Mouse (Mus musculus): ENCODE results near the gene Erv3. TPM values are rescaled to one million over a fixed set of nuclear protein-coding genes. Genes with fewer than 3 reads are reported as not detected.

Gene Erv3
- not detected for polyA plus RNA-seq (2017; shearing (Covaris generic))

DNA sequence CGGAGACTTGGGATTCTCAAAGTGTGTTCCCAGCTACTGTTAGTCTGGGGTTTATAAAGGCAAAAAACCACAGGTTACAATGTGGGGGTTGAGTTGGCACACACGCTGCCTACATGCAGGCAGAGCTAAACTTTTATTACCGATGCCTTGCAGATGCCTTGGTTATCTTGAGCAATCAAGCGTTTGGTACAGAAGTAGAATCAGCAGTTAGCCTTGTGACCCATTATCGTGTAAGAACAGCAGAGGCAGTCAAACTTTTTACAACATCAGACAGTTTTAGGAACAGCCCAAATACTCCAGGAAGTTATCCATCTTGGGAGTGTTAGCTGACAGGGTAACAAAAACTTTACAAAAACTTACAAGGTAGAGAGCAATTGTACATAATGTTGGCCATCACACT, at the start of gene Erv3:
Gene Erv3 (minus strand): TSS at position 27 of the 400 bp plus-strand sequence.

Other genes with a start within 250 kb of the Erv3 start
- gene Prnp, start 50.2 kb upstream of the Erv3 start, polyA plus RNA-seq (2017; shearing (Covaris generic)), result 10.3 TPM
- gene Prn, start 50.2 kb upstream of the Erv3 start, polyA plus RNA-seq (2017; shearing (Covaris generic)), result not detected
- gene Prnd, start 91.1 kb upstream of the Erv3 start, polyA plus RNA-seq (2017; shearing (Covaris generic)), result not detected
- 70.5 TPM for gene Rassf2, start 170.5 kb upstream of the Erv3 start, polyA plus RNA-seq (2017; shearing (Covaris generic))

All from effector memory CD4-positive, alpha-beta T cell, adult 5 months (primary cell).